Mouse (Mus musculus): ENCODE data around the gene Arvcf. TPM values are rescaled to one million over a fixed set of nuclear protein-coding genes. Genes with fewer than 3 reads are reported as not detected.

The Arvcf gene
- total and polyA plus RNA-seq, 3 experiments: 64.0 to 188 (median 154) TPM

GRCm38 (mm10) chr16:18392469-18393426 is 44.8 kb downstream of the Arvcf start:
- TF ChIP-seq TAL1 (conservative IDR thresholded peaks at IDR 0.05; ENCODE audit: low read depth, low read length): no peak
- peak; percentile 35; the same call in 1 of the 2 replicates for ATAC-seq (ENCODE audit: extremely low read depth, insufficient number of reproducible peaks, low FRiP score, poor library complexity, severe bottlenecking)
- Histone ChIP-seq H3K9me3 (replicated peaks) (no peaks in the 10 kb centered on the region), H3K4me1 (ENCODE audit: insufficient read depth, low read depth, low read length) (peaks cover 97% of the 10 kb centered on the region), H3K4me3 (ENCODE audit: low read depth, low read length) (peak overlapping the region; percentile 82), H3K27me3 (ENCODE audit: insufficient read depth, low read length) (no peaks in the 10 kb centered on the region), H3K36me3 (replicated peaks) (peaks cover 39% of the 10 kb centered on the region)
- peak; percentile 98 for DNase-seq (ENCODE audit: low spot score)

- H3K9me3 ChIP-seq (replicated peaks): no peaks in the 10 kb centered on the region
- H3K36me3 ChIP-seq (replicated peaks): peaks cover 48% of the 10 kb centered on the region
- no peaks in the 10 kb centered on the region for H3K27me3 ChIP-seq (ENCODE audit: insufficient read depth, low read length)
- TF ChIP-seq TAL1 (conservative IDR thresholded peaks at IDR 0.05; ENCODE audit: low read depth, low read length): no peak
- no peak for TF ChIP-seq CTCF (IDR thresholded peaks at IDR 0.05; ENCODE audit: low read depth, low read length)
- no peak for TF ChIP-seq GATA2 (IDR thresholded peaks at IDR 0.05; ENCODE audit: borderline replicate concordance, low read depth, low read length)
- TF ChIP-seq POLR2AphosphoS5 (IDR thresholded peaks at IDR 0.05; ENCODE audit: insufficient replicate concordance, low read depth, low read length): no peak
- H3K4me1 ChIP-seq (ENCODE audit: insufficient read depth, low read depth, low read length): peaks cover 94% of the 10 kb centered on the region
- no peak for ATAC-seq (ENCODE audit: extremely low read depth, insufficient number of reproducible peaks, low FRiP score, poor library complexity, severe bottlenecking)
- DNase-seq (ENCODE audit: low spot score): no peak
- H3K4me3 ChIP-seq (ENCODE audit: low read depth, low read length): peak overlapping the region; percentile 82
Observed at GRCm38 (mm10) chr16:18393595-18393994, 45.6 kb downstream of the Arvcf start.

DNA sequence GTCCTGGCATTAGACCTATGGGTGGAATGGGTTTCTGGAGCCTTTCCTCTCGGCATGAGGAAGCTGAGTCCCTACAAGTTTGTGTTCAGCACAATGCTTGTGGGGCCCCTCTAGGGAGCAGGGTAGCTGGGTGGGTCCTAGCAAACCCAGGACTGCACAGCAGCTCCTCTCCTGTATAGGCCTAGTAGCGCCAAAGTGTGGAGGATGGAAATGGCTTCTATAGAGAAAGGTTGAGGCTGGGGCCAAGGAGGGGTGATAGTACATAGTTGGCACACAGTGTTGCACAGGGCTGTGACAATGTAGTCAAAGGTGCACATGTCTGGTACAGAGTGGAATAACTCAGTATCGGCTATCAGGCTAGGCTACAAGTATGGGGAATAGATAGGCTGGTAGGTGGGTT is 46.1 kb downstream of the Arvcf start:
- TF ChIP-seq GATA2 (IDR thresholded peaks at IDR 0.05; ENCODE audit: borderline replicate concordance, low read depth, low read length): no peak
- TF ChIP-seq POLR2AphosphoS5 (IDR thresholded peaks at IDR 0.05; ENCODE audit: insufficient replicate concordance, low read depth, low read length): no peak
- no peak for TF ChIP-seq TAL1 (conservative IDR thresholded peaks at IDR 0.05; ENCODE audit: low read depth, low read length)
- no peak for TF ChIP-seq CTCF (IDR thresholded peaks at IDR 0.05; ENCODE audit: low read depth, low read length)
- no peak for TF ChIP-seq GATA1 (IDR thresholded peaks at IDR 0.05; ENCODE audit: borderline replicate concordance, low read length)
- Histone ChIP-seq H3K9me3 (replicated peaks) (no peaks in the 10 kb centered on the region), H3K36me3 (replicated peaks) (peaks cover 52% of the 10 kb centered on the region), H3K27me3 (ENCODE audit: insufficient read depth, low read length) (no peaks in the 10 kb centered on the region), H3K4me3 (ENCODE audit: low read depth, low read length) (peak overlapping the region; percentile 82), H3K4me1 (ENCODE audit: insufficient read depth, low read depth, low read length) (peaks cover 94% of the 10 kb centered on the region)
- DNase-seq (ENCODE audit: low spot score): no peak
- ATAC-seq (ENCODE audit: extremely low read depth, insufficient number of reproducible peaks, low FRiP score, poor library complexity, severe bottlenecking): no peak; the same call in 1 of the 2 replicates

DNA sequence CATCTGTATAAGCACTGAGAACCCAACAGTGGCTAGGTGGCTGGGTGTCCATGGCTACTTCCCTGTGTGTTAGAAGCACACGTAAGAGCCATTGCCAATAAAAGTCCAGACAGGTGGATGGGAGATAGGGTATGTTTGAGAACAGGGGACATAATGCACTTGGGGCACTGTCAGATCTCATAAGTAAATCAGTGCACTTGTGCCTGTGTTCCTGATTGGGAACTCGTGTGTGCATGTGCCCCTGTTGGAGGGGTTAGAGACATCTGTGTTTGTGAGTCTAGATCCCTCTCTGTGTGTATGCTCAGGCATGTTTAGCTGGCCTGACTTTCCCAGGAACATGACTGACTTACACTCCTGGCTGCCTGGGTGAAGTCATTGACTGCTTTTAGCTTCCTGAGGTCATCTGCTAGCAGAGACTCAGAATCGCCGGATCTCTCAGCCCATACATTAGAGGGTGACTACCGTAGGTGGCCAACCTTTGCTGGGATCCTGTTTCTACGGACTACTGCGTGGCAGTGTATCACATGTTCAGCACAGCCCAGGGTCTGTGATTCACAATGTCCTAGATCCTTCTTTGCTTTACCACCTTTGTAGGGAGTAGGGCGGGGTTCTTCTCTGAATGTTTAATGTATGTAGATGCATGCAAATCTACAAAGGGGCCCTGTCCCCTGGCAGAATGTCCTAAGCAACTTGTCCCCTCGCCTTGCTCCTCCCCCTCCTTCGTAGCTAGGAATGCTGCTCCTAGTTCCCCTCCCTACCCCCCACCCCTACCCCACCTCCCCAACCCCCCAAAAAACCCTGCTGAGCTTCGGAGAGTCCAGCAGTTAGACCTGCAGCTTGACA is 47.0 kb downstream of the Arvcf start:
- DNase-seq (ENCODE audit: low spot score) (no peak), ATAC-seq (ENCODE audit: extremely low read depth, insufficient number of reproducible peaks, low FRiP score, poor library complexity, severe bottlenecking) (no peak)
- Histone ChIP-seq H3K9me3 (replicated peaks) (no peaks in the 10 kb centered on the region), H3K27me3 (ENCODE audit: insufficient read depth, low read length) (no peaks in the 10 kb centered on the region), H3K4me3 (ENCODE audit: low read depth, low read length) (no peak overlapping the region), H3K36me3 (replicated peaks) (peaks cover 62% of the 10 kb centered on the region), H3K4me1 (ENCODE audit: insufficient read depth, low read depth, low read length) (peaks cover 86% of the 10 kb centered on the region)
- TF ChIP-seq GATA1 (IDR thresholded peaks at IDR 0.05; ENCODE audit: borderline replicate concordance, low read length) (no peak), TAL1 (conservative IDR thresholded peaks at IDR 0.05; ENCODE audit: low read depth, low read length) (no peak), CTCF (IDR thresholded peaks at IDR 0.05; ENCODE audit: low read depth, low read length) (no peak), POLR2AphosphoS5 (IDR thresholded peaks at IDR 0.05; ENCODE audit: insufficient replicate concordance, low read depth, low read length) (no peak)

- DNase-seq (ENCODE audit: low spot score) (no peak), ATAC-seq (ENCODE audit: extremely low read depth, insufficient number of reproducible peaks, low FRiP score, poor library complexity, severe bottlenecking) (no peak)
- no peaks in the 10 kb centered on the region for H3K9me3 ChIP-seq (replicated peaks)
- peaks cover 68% of the 10 kb centered on the region for H3K36me3 ChIP-seq (replicated peaks)
- no peak for TF ChIP-seq CTCF (IDR thresholded peaks at IDR 0.05; ENCODE audit: low read depth, low read length)
- no peak for TF ChIP-seq GATA2 (IDR thresholded peaks at IDR 0.05; ENCODE audit: borderline replicate concordance, low read depth, low read length)
- no peak for TF ChIP-seq TAL1 (conservative IDR thresholded peaks at IDR 0.05; ENCODE audit: low read depth, low read length)
- peaks cover 79% of the 10 kb centered on the region for H3K4me1 ChIP-seq (ENCODE audit: insufficient read depth, low read depth, low read length)
- H3K4me3 ChIP-seq (ENCODE audit: low read depth, low read length): no peak overlapping the region
- H3K27me3 ChIP-seq (ENCODE audit: insufficient read depth, low read length): no peaks in the 10 kb centered on the region; the same call in 1 of the 2 replicates
Observed at GRCm38 (mm10) chr16:18395620-18396036, 47.6 kb downstream of the Arvcf start.

- H3K9me3 ChIP-seq (replicated peaks): no peaks in the 10 kb centered on the region
- ATAC-seq (ENCODE audit: extremely low read depth, insufficient number of reproducible peaks, low FRiP score, poor library complexity, severe bottlenecking): no peak
- no peaks in the 10 kb centered on the region; the same call in 1 of the 2 replicates for H3K27me3 ChIP-seq (ENCODE audit: insufficient read depth, low read length)
- no peak overlapping the region for H3K4me3 ChIP-seq (ENCODE audit: low read depth, low read length)
- H3K36me3 ChIP-seq (replicated peaks): peaks cover 74% of the 10 kb centered on the region
- TF ChIP-seq GATA2 (IDR thresholded peaks at IDR 0.05; ENCODE audit: borderline replicate concordance, low read depth, low read length) (no peak), TAL1 (conservative IDR thresholded peaks at IDR 0.05; ENCODE audit: low read depth, low read length) (no peak), CTCF (IDR thresholded peaks at IDR 0.05; ENCODE audit: low read depth, low read length) (no peak), POLR2AphosphoS5 (IDR thresholded peaks at IDR 0.05; ENCODE audit: insufficient replicate concordance, low read depth, low read length) (no peak), GATA1 (IDR thresholded peaks at IDR 0.05; ENCODE audit: borderline replicate concordance, low read length) (no peak)
- DNase-seq (ENCODE audit: low spot score): no peak
- peaks cover 74% of the 10 kb centered on the region for H3K4me1 ChIP-seq (ENCODE audit: insufficient read depth, low read depth, low read length)
Observed at GRCm38 (mm10) chr16:18396201-18396600, 48.2 kb downstream of the Arvcf start.
